ENCODE assay signal across 13 mouse cellular contexts in genomic region chr17:33812475-33812874, GRCm38 (mm10). TPM values are rescaled to one million over a fixed set of nuclear protein-coding genes. Genes with fewer than 3 reads are reported as not detected.
DNase-seq lines count a peak whose midpoint lies in the region; ATAC-seq and TF ChIP-seq lines count a peak whose summit lies in the region.
"Had no signal": no experiment of that assay in that cellular context is flagged by ENCODE, and none has a peak within 500 bp of the region (broad histone marks: within the 10 kb centered on the region; RNA-seq: fewer than 3 reads in every experiment).

No protein-coding gene starts in this region.

- no peak for TF ChIP-seq POLR2A in spleen, adult 2 months (IDR thresholded peaks at IDR 0.05; ENCODE audit: low read depth, low read length)

- peak; percentile 17 for DNase-seq in adrenal gland, postnatal 14 days
- no peak for DNase-seq in adrenal gland, postnatal 4 days (ENCODE audit: low spot score in 2 of 2)
- DNase-seq in spleen, adult 2 months (ENCODE audit: low read depth in 1 of 2, low spot score in 2 of 2) = no peak
- DNase-seq in spleen, postnatal 36 days (ENCODE audit: low spot score in 2 of 2) = no peak
- DNase-seq in kidney, postnatal 14 days = peak; percentile 55
- no peak for DNase-seq in stomach, postnatal 0 days (ENCODE audit: low spot score)
- no peak for DNase-seq in cerebellum, adult 9-10 months
- DNase-seq in urinary bladder, postnatal 10 days (ENCODE audit: low spot score) = no peak

- no peak for TF ChIP-seq EP300 in stomach, postnatal 0 days (optimal IDR thresholded peaks at IDR 0.05)

- no peak overlapping the region for H3K4me2 ChIP-seq in stomach, postnatal 0 days (replicated peaks; ENCODE audit: low read depth)
- H3K4me2 ChIP-seq: forebrain, embryonic 15.5 days; hindbrain, embryonic 14.5 days; neural tube, embryonic 15.5 days; stomach, embryonic 15.5 days had no signal

- H3K9ac ChIP-seq in stomach, postnatal 0 days (ENCODE audit: low read length) = no peak overlapping the region
- H3K9ac ChIP-seq: forebrain, embryonic 15.5 days; hindbrain, embryonic 14.5 days; neural tube, embryonic 15.5 days; stomach, embryonic 15.5 days had no signal

- H3K36me3 ChIP-seq in spleen, adult 2 months (ENCODE audit: control insufficient read depth, insufficient read depth, low read length) = no peaks in the 10 kb centered on the region
- no peaks in the 10 kb centered on the region for H3K36me3 ChIP-seq in stomach, postnatal 0 days (ENCODE audit: control insufficient read depth, insufficient read depth, low read length)
- H3K36me3 ChIP-seq: forebrain, embryonic 15.5 days; neural tube, embryonic 15.5 days; stomach, embryonic 15.5 days had no signal

- TF ChIP-seq CTCF in spleen, adult 2 months (IDR thresholded peaks at IDR 0.05; ENCODE audit: extremely low read depth, insufficient read depth, insufficient read length, insufficient replicate concordance) = no peak
- no peak for TF ChIP-seq CTCF in stomach, postnatal 0 days (IDR thresholded peaks at IDR 0.05; ENCODE audit: low read depth)

- WGBS in spleen, adult 2 months = 41% methylated on average over 3 of the region's 3 CpGs
- WGBS in stomach, postnatal 0 days = 24% methylated on average over 3 of the region's 3 CpGs

- H3K27me3 ChIP-seq in spleen, adult 2 months (ENCODE audit: control insufficient read depth, insufficient read depth, low read length) = peaks cover 7% of the 10 kb centered on the region
- H3K27me3 ChIP-seq in stomach, postnatal 0 days (ENCODE audit: control insufficient read depth, insufficient read depth, low read length) = no peaks in the 10 kb centered on the region
- H3K27me3 ChIP-seq: forebrain, embryonic 15.5 days; stomach, embryonic 15.5 days had no signal

- no peak for ATAC-seq in stomach, postnatal 0 days (ENCODE audit: low FRiP score, low TSS enrichment)
- ATAC-seq: CD4-positive, CD25-positive, alpha-beta regulatory T cell, adult 4 months; forebrain, embryonic 15.5 days had no signal

- peak overlapping the region; percentile 26; the same call in 1 of the 2 replicates for H3K27ac ChIP-seq in spleen, adult 2 months (ENCODE audit: insufficient read depth, low read length)
- H3K27ac ChIP-seq in stomach, postnatal 0 days (replicated peaks) = peak overlapping the region; percentile 61
- H3K27ac ChIP-seq: forebrain, embryonic 15.5 days; hindbrain, embryonic 14.5 days; neural tube, embryonic 15.5 days; stomach, embryonic 15.5 days had no signal

- no peaks in the 10 kb centered on the region for H3K9me3 ChIP-seq in stomach, postnatal 0 days (ENCODE audit: control insufficient read depth, low read length)
- H3K9me3 ChIP-seq: forebrain, embryonic 15.5 days; neural tube, embryonic 15.5 days; stomach, embryonic 15.5 days had no signal

- peaks cover 4% of the 10 kb centered on the region for H3K4me1 ChIP-seq in spleen, adult 2 months (ENCODE audit: control insufficient read depth, insufficient read depth, insufficient read length)
- H3K4me1 ChIP-seq in stomach, postnatal 0 days (replicated peaks; ENCODE audit: control insufficient read depth, insufficient read depth) = peaks cover 2% of the 10 kb centered on the region; the same call in 1 of the 2 replicates

- no peak overlapping the region for H3K4me3 ChIP-seq in spleen, adult 2 months (ENCODE audit: extremely low read depth, insufficient read depth, insufficient read length)
- no peak overlapping the region for H3K4me3 ChIP-seq in stomach, postnatal 0 days (ENCODE audit: low read depth, low read length)
- H3K4me3 ChIP-seq: forebrain, embryonic 15.5 days; neural tube, embryonic 15.5 days; stomach, embryonic 15.5 days had no signal

RNA-seq across cellular contexts. Expression of gene Kank3, which starts 2.2 kb away (rescaled TPM):
- 92.4 and 108 TPM in 2 replicates for total RNA-seq in adrenal gland, postnatal 14 days (2021)
- 100 to 1,000 TPM; 117 to 136 TPM for total RNA-seq in adrenal gland, postnatal 4 days (2021)
- 56.8 and 74.6 TPM in 2 replicates for polyA plus RNA-seq in spleen, adult 2 months (2012; rRNA removed)
- polyA plus RNA-seq in stomach, postnatal 0 days (2015; fragmentation: Nextera tagmentation; extraction: Ambion mirVana) = 17.1 and 20.3 TPM in 2 replicates

RNA-seq across cellular contexts. Expression of gene Rps28, which starts 11.9 kb away (rescaled TPM):
- total RNA-seq in adrenal gland, postnatal 14 days (2021) = 1,257 and 1,514 TPM in 2 replicates
- 1,000 to 10,000 TPM; 1,918 to 2,060 TPM for total RNA-seq in adrenal gland, postnatal 4 days (2021)
- 746 and 860 TPM in 2 replicates for polyA plus RNA-seq in spleen, adult 2 months (2012; rRNA removed)
- polyA plus RNA-seq in stomach, postnatal 0 days (2015; fragmentation: Nextera tagmentation; extraction: Ambion mirVana) = 1,008 and 1,055 TPM in 2 replicates

RNA-seq across cellular contexts. Expression of gene Ndufa7, which starts 11.9 kb away (rescaled TPM):
- 505 and 552 TPM in 2 replicates for total RNA-seq in adrenal gland, postnatal 14 days (2021)
- total RNA-seq in adrenal gland, postnatal 4 days (2021) = 100 to 1,000 TPM; 354 to 402 TPM
- 158 and 201 TPM in 2 replicates for polyA plus RNA-seq in spleen, adult 2 months (2012; rRNA removed)
- polyA plus RNA-seq in stomach, postnatal 0 days (2015; fragmentation: Nextera tagmentation; extraction: Ambion mirVana) = 497 TPM in 2 replicates

RNA-seq across cellular contexts. Expression of gene Cd320, which starts 30.4 kb away (rescaled TPM):
- total RNA-seq in adrenal gland, postnatal 14 days (2021) = 31.5 and 36.5 TPM in 2 replicates
- total RNA-seq in adrenal gland, postnatal 4 days (2021) = 10 to 100 TPM; 34.3 to 36.0 TPM
- polyA plus RNA-seq in spleen, adult 2 months (2012; rRNA removed) = 11.6 and 19.2 TPM in 2 replicates
- 32.7 and 38.2 TPM in 2 replicates for polyA plus RNA-seq in stomach, postnatal 0 days (2015; fragmentation: Nextera tagmentation; extraction: Ambion mirVana)

RNA-seq across cellular contexts. Expression of gene Angptl4, which starts 30.8 kb away (rescaled TPM):
- total RNA-seq in adrenal gland, postnatal 14 days (2021) = 121 and 189 TPM in 2 replicates
- 10 to 100 TPM; 43.9 to 68.2 TPM for total RNA-seq in adrenal gland, postnatal 4 days (2021)
- polyA plus RNA-seq in spleen, adult 2 months (2012; rRNA removed) = 15.6 and 21.5 TPM in 2 replicates
- polyA plus RNA-seq in stomach, postnatal 0 days (2015; fragmentation: Nextera tagmentation; extraction: Ambion mirVana) = 31.3 and 42.4 TPM in 2 replicates

Comparison
In these comparisons a context has a peak if more than half of its experiments do, and no peak if none do; other contexts are left out.
1. DNase-seq: peak in adrenal gland, postnatal 14 days (single experiment) and kidney, postnatal 14 days (single experiment); none in adrenal gland, postnatal 4 days (0 of 2), spleen, adult 2 months (0 of 2), spleen, postnatal 36 days (0 of 2), stomach, postnatal 0 days (single experiment), cerebellum, adult 9-10 months (single experiment) and urinary bladder, postnatal 10 days (single experiment).